Mouse (Mus musculus) heart, adult 2 months (tissue): Measurements from ENCODE around the gene Arhgef1.

Experiments
- CTCF ChIP-seq: fragments of 200-600 bp; IDR thresholded peaks from 2 replicates; pipeline ENCODE4 v1.8.1; 2022; ENCODE audit warnings: antibody characterized with exemption, mild to moderate bottlenecking, moderate library complexity
- EP300 ChIP-seq: fragments of 200-500 bp; IDR thresholded peaks from 2 replicates; pipeline ENCODE4 v1.6.1; 2011; ENCODE audit warnings: low read depth, low read length, control low read depth; ENCODE audit not compliant: insufficient read depth
- POLR2A ChIP-seq: fragments of 200-500 bp; IDR thresholded peaks from 2 replicates; pipeline ENCODE4 v1.6.1; 2011; ENCODE audit warnings: mild to moderate bottlenecking, low read depth, low read length, control low read depth; ENCODE audit not compliant: insufficient read depth

- TF ChIP-seq CTCF: no peak
- no peak for TF ChIP-seq EP300
- no peak for TF ChIP-seq POLR2A
Measured at GRCm38 (mm10) chr7:24930475-24930874, 27.8 kb downstream of the Arhgef1 start.
